Mouse (Mus musculus) right cerebral cortex, adult 2 months (tissue): ENCODE data around the gene Bnip2.
A peak's percentile ranks its signal among the peaks of the same experiment; 100 is the strongest.
"Not testable (repeated sequence)": the region's sequence is repeated elsewhere in the genome, so short reads cannot be mapped to it uniquely, and the experiment has no call there.

Experiments used
- DNase-seq, 2 experiments: peaks; one replicate each; pipeline ENCODE4 v3.0.0; 2021 to 2022; ENCODE audit warnings: low spot score in 2 of 2

Gene Bnip2

GRCm38 (mm10) chr9:70010781-70011473 lies 21.7 kb downstream of the Bnip2 start:
- DNase-seq, result no peak

GRCm38 (mm10) chr9:70011537-70012407 lies 22.5 kb downstream of the Bnip2 start:
- DNase-seq, result no peak

GRCm38 (mm10) chr9:70012408-70012901 lies 23.2 kb downstream of the Bnip2 start, which contains the start of gene Gtf2a2:
Gtf2a2 (plus strand) TSS chr9:70012550.
- DNase-seq, result peak; percentile 93

- DNase-seq, result no peak
These were observed 26.4 kb downstream of the Bnip2 start for GRCm38 (mm10) chr9:70015632-70016031.

GRCm38 (mm10) chr9:70018879-70019278 lies 29.6 kb downstream of the Bnip2 start:
- no peak for DNase-seq

- DNase-seq, result no peak
These were observed 32.3 kb downstream of the Bnip2 start for GRCm38 (mm10) chr9:70021610-70022009.

GRCm38 (mm10) chr9:70022083-70022482 lies 32.8 kb downstream of the Bnip2 start:
- DNase-seq, result no peak

- DNase-seq, result not testable (repeated sequence)
These were observed 34.3 kb downstream of the Bnip2 start for GRCm38 (mm10) chr9:70023615-70024014.

- no peak for DNase-seq
These were observed 35.4 kb downstream of the Bnip2 start for GRCm38 (mm10) chr9:70024648-70025047.

GRCm38 (mm10) chr9:70025365-70026012 lies 36.2 kb downstream of the Bnip2 start:
- no peak for DNase-seq

GRCm38 (mm10) chr9:70032167-70032566 lies 42.9 kb downstream of the Bnip2 start:
- DNase-seq, result no peak

GRCm38 (mm10) chr9:70033056-70033455 lies 43.8 kb downstream of the Bnip2 start:
- DNase-seq, result no peak

- DNase-seq, result no peak
These were observed 45.4 kb downstream of the Bnip2 start for GRCm38 (mm10) chr9:70034702-70035101.

GRCm38 (mm10) chr9:70036646-70037045 lies 47.4 kb downstream of the Bnip2 start:
- no peak for DNase-seq

GRCm38 (mm10) chr9:70037988-70038387 lies 48.7 kb downstream of the Bnip2 start, which contains the start of gene Gcnt3:
Gcnt3 (minus strand) TSS chr9:70038088.
- DNase-seq, result no peak

GRCm38 (mm10) chr9:70039597-70040385 lies 50.5 kb downstream of the Bnip2 start:
- DNase-seq, result no peak

- DNase-seq, result no peak
These were observed 51.3 kb downstream of the Bnip2 start for GRCm38 (mm10) chr9:70040570-70040969.

GRCm38 (mm10) chr9:70042137-70042536 lies 52.9 kb downstream of the Bnip2 start:
- DNase-seq, result no peak

GRCm38 (mm10) chr9:70042935-70043334 lies 53.7 kb downstream of the Bnip2 start:
- no peak for DNase-seq

- DNase-seq, result no peak
These were observed 55.6 kb downstream of the Bnip2 start for GRCm38 (mm10) chr9:70044865-70045264.

- DNase-seq, result no peak
These were observed 57.0 kb downstream of the Bnip2 start for GRCm38 (mm10) chr9:70046255-70046654.
